Mouse (Mus musculus) limb, embryonic 14.5 days (tissue): Measurements from ENCODE around the gene Zfp553. TPM values are rescaled to one million over a fixed set of nuclear protein-coding genes. Genes with fewer than 3 reads are reported as not detected.
A peak's percentile ranks its signal among the peaks of the same experiment; 100 is the strongest.

Experiments used
- ATAC-seq: fragments of 200-750 bp; cut with Nextera tagmentation; 2 replicates; pipeline ENCODE4 v1.8.0; 2017; ENCODE audit warnings: low read depth, moderate number of reproducible peaks, moderate TSS enrichment; ENCODE audit not compliant: low FRiP score
- DNase-seq: peaks from one replicate; pipeline ENCODE4 v3.0.0-alpha.2; 2015; ENCODE audit warnings: low spot score
- H3K27ac ChIP-seq: fragments of 300-500 bp; sonication (generic); replicated peaks from 2 replicates; pipeline ENCODE4 v1.5.1; 2014; ENCODE audit warnings: low read depth, mild to moderate bottlenecking, low read length, moderate library complexity, mixed read lengths
- H3K27me3 ChIP-seq: fragments of 300-500 bp; sonication (generic); 2 replicates; pipeline ENCODE4 v1.6.1; 2014; ENCODE audit warnings: low read length, mixed read lengths; ENCODE audit not compliant: control insufficient read depth, insufficient read depth
- H3K36me3 ChIP-seq: fragments of 300-500 bp; sonication (generic); 2 replicates; pipeline ENCODE4 v1.6.1; 2014; ENCODE audit warnings: mild to moderate bottlenecking, low read length, moderate library complexity, mixed read lengths; ENCODE audit not compliant: control insufficient read depth, insufficient read depth
- H3K4me1 ChIP-seq: fragments of 300-500 bp; sonication (generic); 2 replicates; pipeline ENCODE4 v1.6.1; 2014; ENCODE audit warnings: antibody characterized with exemption, low read length, mixed read lengths; ENCODE audit not compliant: control insufficient read depth, insufficient read depth
- H3K4me2 ChIP-seq: fragments of 300-500 bp; sonication (generic); replicated peaks from 2 replicates; pipeline ENCODE4 v1.6.1; 2014; ENCODE audit warnings: low read depth, mild to moderate bottlenecking, low read length, moderate library complexity; ENCODE audit not compliant: severe bottlenecking
- H3K4me3 ChIP-seq: fragments of 300-500 bp; sonication (generic); replicated peaks from 2 replicates; pipeline ENCODE4 v1.5.1; 2014; ENCODE audit warnings: low read length
- H3K9ac ChIP-seq: fragments of 300-500 bp; sonication (generic); 2 replicates; pipeline ENCODE4 v1.6.1; 2014; ENCODE audit warnings: mild to moderate bottlenecking, low read depth, low read length, moderate library complexity; ENCODE audit not compliant: severe bottlenecking
- H3K9me3 ChIP-seq: fragments of 300-500 bp; sonication (generic); 2 replicates; pipeline ENCODE4 v1.6.1; 2016; ENCODE audit warnings: low read length; ENCODE audit not compliant: control insufficient read depth
- POLR2A ChIP-seq: fragments of 200-500 bp; IDR thresholded peaks from 2 replicates; pipeline ENCODE4 v1.8.0; 2012; ENCODE audit warnings: inconsistent platforms, mild to moderate bottlenecking, moderate library complexity, borderline replicate concordance; ENCODE audit not compliant: insufficient read depth, insufficient read length; ENCODE audit errors: extremely low read depth
- WGBS: fragments of 180-500 bp; shearing (Covaris S2); extraction: QIAGEN DNeasy Blood & Tissue Kit; methylation state at CpG from one replicate; pipeline ENCODE4 v1.1.7; 2014; 5-methylcytosine and 5-hydroxymethylcytosine counted together
- polyA plus RNA-seq, 2 experiments: library from polyadenylated mRNA; depleted of rRNA in 1 of 2; stranded (reverse) in 1 of 2; unstranded in 1 of 2; fragments of >200 nt; fragmentation: Nextera tagmentation in 1 of 2; extraction: Ambion mirVana in 1 of 2; gene quantifications; 2 replicates each; pipeline versions ENCODE4 v1.2.1 to v1.2.3; 2012 to 2014

The Zfp553 gene
- polyA plus RNA-seq, 2 experiments: 19.4 to 22.5 TPM

DNA sequence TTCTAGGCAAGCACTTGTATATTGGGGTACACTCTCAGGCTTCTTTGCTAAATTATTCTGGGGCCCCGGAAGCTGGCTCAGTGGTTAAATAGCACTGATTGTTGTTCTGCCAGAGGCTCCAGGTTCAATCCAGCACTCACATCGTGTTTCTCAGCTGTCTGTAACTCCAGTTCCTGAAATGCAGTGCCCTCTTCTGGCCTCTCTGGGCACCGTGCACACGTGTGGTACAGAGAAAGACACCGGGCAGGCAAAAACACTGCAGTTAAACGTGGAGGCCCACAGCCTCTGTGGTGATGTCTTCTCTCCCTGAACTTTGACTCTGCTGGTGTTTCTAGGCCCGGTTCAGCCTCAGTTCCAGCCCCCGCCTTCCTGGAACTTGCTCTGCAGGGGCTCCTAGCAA, 45.5 kb downstream of the Zfp553 start:
- TF ChIP-seq POLR2A: no peak
- Histone ChIP-seq H3K9ac (no peak overlapping the region; the same call in 1 of the 2 replicates), H3K27ac (no peak overlapping the region), H3K4me3 (no peak overlapping the region), H3K4me1 (no peaks in the 10 kb centered on the region), H3K4me2 (no peak overlapping the region), H3K36me3 (no peaks in the 10 kb centered on the region), H3K9me3 (no peaks in the 10 kb centered on the region), H3K27me3 (no peaks in the 10 kb centered on the region)
- DNase-seq: peak; percentile 14
- no peak for ATAC-seq
- WGBS: 21% methylated on average over 8 of the region's 8 CpGs

DNA sequence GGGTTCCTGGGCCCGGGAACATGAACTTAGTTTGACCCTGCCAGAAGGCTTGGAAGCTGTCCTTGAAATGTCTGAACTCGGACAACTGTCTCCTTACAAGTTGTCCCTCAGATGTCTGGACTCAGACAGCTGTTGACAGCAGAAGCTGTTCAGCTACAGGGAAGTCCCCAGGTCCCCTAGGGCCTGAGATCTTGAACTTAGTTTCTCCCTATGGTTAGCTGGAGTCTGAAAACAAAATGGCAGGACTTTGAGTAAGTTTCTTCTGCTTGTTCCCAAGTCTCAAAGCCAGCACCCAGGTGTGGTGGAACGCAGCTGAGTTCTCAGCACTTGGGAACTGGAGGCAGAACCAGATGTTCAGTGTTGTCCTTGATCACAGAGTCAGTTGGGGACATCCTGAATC, 47.2 kb downstream of the Zfp553 start:
- Histone ChIP-seq H3K36me3 (no peaks in the 10 kb centered on the region), H3K9me3 (no peaks in the 10 kb centered on the region), H3K4me2 (no peak overlapping the region), H3K27me3 (no peaks in the 10 kb centered on the region), H3K27ac (no peak overlapping the region), H3K9ac (no peak overlapping the region), H3K4me1 (no peaks in the 10 kb centered on the region), H3K4me3 (no peak overlapping the region)
- no peak for TF ChIP-seq POLR2A
- WGBS: 61% methylated on average over 3 of the region's 3 CpGs
- DNase-seq (no peak), ATAC-seq (no peak)

DNA sequence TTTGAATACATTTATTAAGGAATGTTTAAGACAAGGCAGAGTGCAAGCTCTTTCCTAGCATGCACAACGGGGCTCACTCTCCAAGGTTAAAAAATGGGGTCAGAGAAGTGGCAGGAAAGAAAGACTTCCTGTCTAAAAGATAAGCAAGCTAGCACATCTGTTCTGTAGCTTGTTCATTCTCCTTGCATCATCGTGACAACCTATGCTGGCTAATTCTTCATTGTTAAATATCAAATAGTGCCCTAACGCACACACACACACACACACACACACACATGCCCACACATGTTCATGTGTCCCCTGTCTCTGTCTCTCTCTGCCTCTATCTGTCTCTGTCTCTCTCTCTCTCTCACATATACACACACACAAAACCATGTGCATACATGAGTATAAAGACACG, 48.3 kb downstream of the Zfp553 start:
- no peak for TF ChIP-seq POLR2A
- ATAC-seq: no peak

DNA sequence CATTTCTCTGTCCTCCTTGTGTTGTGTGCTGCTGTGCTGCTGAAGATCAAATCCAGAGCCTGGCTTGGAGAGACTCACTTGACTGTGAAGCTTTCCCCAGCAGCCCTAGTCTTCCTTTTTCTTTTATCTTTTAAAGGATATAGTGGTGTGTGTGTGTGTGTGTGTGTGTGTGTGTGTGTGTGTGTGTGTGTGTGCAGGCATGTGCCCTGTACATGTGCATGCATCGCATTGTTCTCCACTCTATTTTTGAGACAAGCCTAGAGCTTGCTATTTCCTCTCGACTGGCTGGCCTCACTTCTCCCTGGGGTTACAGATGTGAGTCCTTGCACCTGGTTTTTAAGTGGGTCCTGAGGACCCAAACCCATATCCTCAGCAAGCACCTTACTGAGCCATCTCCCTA, 49.3 kb downstream of the Zfp553 start:
- 81% methylated on average over 2 of the region's 2 CpGs for WGBS
- TF ChIP-seq POLR2A: no peak
- no peaks in the 10 kb centered on the region for H3K36me3 ChIP-seq
- no peak overlapping the region for H3K4me2 ChIP-seq
- H3K4me3 ChIP-seq: no peak overlapping the region
- H3K9ac ChIP-seq: no peak overlapping the region
- H3K4me1 ChIP-seq: no peaks in the 10 kb centered on the region
- DNase-seq (no peak), ATAC-seq (no peak)
- no peak overlapping the region for H3K27ac ChIP-seq
- peaks cover 4% of the 10 kb centered on the region; the same call in 1 of the 2 replicates for H3K9me3 ChIP-seq
- H3K27me3 ChIP-seq: no peaks in the 10 kb centered on the region

More for the DNA sequence above, 48.3 kb downstream of the Zfp553 start:
- no peak for DNase-seq
- 71% methylated on average over 4 of the region's 4 CpGs for WGBS
- Histone ChIP-seq H3K4me1 (no peaks in the 10 kb centered on the region), H3K36me3 (no peaks in the 10 kb centered on the region), H3K9me3 (no peaks in the 10 kb centered on the region), H3K4me2 (no peak overlapping the region), H3K4me3 (no peak overlapping the region), H3K27ac (no peak overlapping the region), H3K27me3 (no peaks in the 10 kb centered on the region), H3K9ac (no peak overlapping the region)

DNA sequence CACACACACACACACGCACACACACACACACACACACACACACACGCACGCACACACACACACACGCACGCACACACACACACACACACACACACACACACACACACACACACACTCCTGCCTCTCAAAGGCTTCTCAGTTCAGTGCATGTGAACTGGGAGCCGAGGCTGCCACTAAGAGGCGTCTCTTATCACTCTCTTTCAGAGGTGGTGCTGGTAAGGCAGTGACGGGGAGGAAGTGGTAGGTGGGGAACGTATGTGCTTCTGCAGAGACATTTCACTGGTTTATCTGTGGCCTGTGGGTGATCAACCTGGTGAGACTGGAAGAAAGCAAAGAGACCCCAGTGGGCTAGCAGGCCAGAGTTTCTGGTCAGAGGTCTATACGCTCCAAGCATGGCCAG, 52.3 kb downstream of the Zfp553 start:
- 79% methylated on average over 6 of the region's 10 CpGs for WGBS
- TF ChIP-seq POLR2A: no peak
- H3K9ac ChIP-seq: no peak overlapping the region
- no peak for ATAC-seq
- no peaks in the 10 kb centered on the region for H3K36me3 ChIP-seq
- peaks cover 15% of the 10 kb centered on the region for H3K9me3 ChIP-seq
- no peaks in the 10 kb centered on the region for H3K4me1 ChIP-seq
- no peaks in the 10 kb centered on the region for H3K27me3 ChIP-seq
- no peak for DNase-seq
- H3K4me3 ChIP-seq: no peak overlapping the region
- no peak overlapping the region for H3K27ac ChIP-seq
- H3K4me2 ChIP-seq: no peak overlapping the region

Other genes with a start within 250 kb of the Zfp553 start
- gene Mvp, start 218.4 kb upstream of the Zfp553 start, polyA plus RNA-seq (2012; rRNA removed): 7.9 and 8.0 TPM in 2 replicates
- gene Mvp, start 218.4 kb upstream of the Zfp553 start, polyA plus RNA-seq (2014; fragmentation: Nextera tagmentation; extraction: Ambion mirVana): 7.3 and 7.9 TPM in 2 replicates
- 3.2 and 4.3 TPM in 2 replicates for gene Pagr1b, start 216.6 kb upstream of the Zfp553 start, polyA plus RNA-seq (2012; rRNA removed)
- gene Pagr1b, start 216.6 kb upstream of the Zfp553 start, polyA plus RNA-seq (2014; fragmentation: Nextera tagmentation; extraction: Ambion mirVana): 0.61 TPM in 1 of 2 replicates, not detected in the other
- gene Pagr1a, start 215.7 kb upstream of the Zfp553 start, polyA plus RNA-seq (2012; rRNA removed): 27.0 and 31.9 TPM in 2 replicates
- 47.6 and 63.6 TPM in 2 replicates for gene Pagr1a, start 215.7 kb upstream of the Zfp553 start, polyA plus RNA-seq (2014; fragmentation: Nextera tagmentation; extraction: Ambion mirVana)
- gene Gm42742, start 212.0 kb upstream of the Zfp553 start, polyA plus RNA-seq (2012; rRNA removed): 111 and 143 TPM in 2 replicates
- 26.8 and 37.7 TPM in 2 replicates for gene Gm42742, start 212.0 kb upstream of the Zfp553 start, polyA plus RNA-seq (2014; fragmentation: Nextera tagmentation; extraction: Ambion mirVana)
- gene Prrt2, start 211.8 kb upstream of the Zfp553 start, polyA plus RNA-seq (2012; rRNA removed): 74.6 and 130 TPM in 2 replicates
- gene Prrt2, start 211.8 kb upstream of the Zfp553 start, polyA plus RNA-seq (2014; fragmentation: Nextera tagmentation; extraction: Ambion mirVana): 21.2 and 21.3 TPM in 2 replicates
- 298 and 365 TPM in 2 replicates for gene Maz, start 206.0 kb upstream of the Zfp553 start, polyA plus RNA-seq (2012; rRNA removed)
- gene Maz, start 206.0 kb upstream of the Zfp553 start, polyA plus RNA-seq (2014; fragmentation: Nextera tagmentation; extraction: Ambion mirVana): 66.7 and 81.4 TPM in 2 replicates
- 57.4 and 68.4 TPM in 2 replicates for gene Kif22, start 190.6 kb upstream of the Zfp553 start, polyA plus RNA-seq (2012; rRNA removed)
- gene Kif22, start 190.6 kb upstream of the Zfp553 start, polyA plus RNA-seq (2014; fragmentation: Nextera tagmentation; extraction: Ambion mirVana): 87.2 and 92.8 TPM in 2 replicates
- gene Zg16, start 145.7 kb upstream of the Zfp553 start, polyA plus RNA-seq (2012; rRNA removed): 0.45 TPM in 1 of 2 replicates, not detected in the other
- gene Zg16, start 145.7 kb upstream of the Zfp553 start, polyA plus RNA-seq (2014; fragmentation: Nextera tagmentation; extraction: Ambion mirVana): not detected in 2 replicates
- 5.6 and 7.1 TPM in 2 replicates for gene AI467606, start 141.7 kb upstream of the Zfp553 start, polyA plus RNA-seq (2012; rRNA removed)
- 4.9 and 5.3 TPM in 2 replicates for gene AI467606, start 141.7 kb upstream of the Zfp553 start, polyA plus RNA-seq (2014; fragmentation: Nextera tagmentation; extraction: Ambion mirVana)
- 6.0 and 6.5 TPM in 2 replicates for gene Qprt, start 110.8 kb upstream of the Zfp553 start, polyA plus RNA-seq (2012; rRNA removed)
- gene Qprt, start 110.8 kb upstream of the Zfp553 start, polyA plus RNA-seq (2014; fragmentation: Nextera tagmentation; extraction: Ambion mirVana): 3.9 and 4.3 TPM in 2 replicates
- gene Spn, start 95.2 kb upstream of the Zfp553 start, polyA plus RNA-seq (2012; rRNA removed): 0.73 and 0.87 TPM in 2 replicates
- gene Spn, start 95.2 kb upstream of the Zfp553 start, polyA plus RNA-seq (2014; fragmentation: Nextera tagmentation; extraction: Ambion mirVana): 0.37 and 0.44 TPM in 2 replicates
- 84.2 and 110 TPM in 2 replicates for gene Cd2bp2, start 37.0 kb upstream of the Zfp553 start, polyA plus RNA-seq (2012; rRNA removed)
- gene Cd2bp2, start 37.0 kb upstream of the Zfp553 start, polyA plus RNA-seq (2014; fragmentation: Nextera tagmentation; extraction: Ambion mirVana): 54.2 and 61.0 TPM in 2 replicates
- gene Tbc1d10b, start 24.6 kb upstream of the Zfp553 start, polyA plus RNA-seq (2012; rRNA removed): 40.8 and 46.8 TPM in 2 replicates
- gene Tbc1d10b, start 24.6 kb upstream of the Zfp553 start, polyA plus RNA-seq (2014; fragmentation: Nextera tagmentation; extraction: Ambion mirVana): 27.1 and 29.3 TPM in 2 replicates
- 555 and 1,104 TPM in 2 replicates for gene Mylpf, start 24.2 kb upstream of the Zfp553 start, polyA plus RNA-seq (2012; rRNA removed)
- 413 and 609 TPM in 2 replicates for gene Mylpf, start 24.2 kb upstream of the Zfp553 start, polyA plus RNA-seq (2014; fragmentation: Nextera tagmentation; extraction: Ambion mirVana)
- 14.9 and 22.2 TPM in 2 replicates for gene Sept1, start 69 bp downstream of the Zfp553 start, polyA plus RNA-seq (2012; rRNA removed)
- 15.3 and 18.6 TPM in 2 replicates for gene Sept1, start 69 bp downstream of the Zfp553 start, polyA plus RNA-seq (2014; fragmentation: Nextera tagmentation; extraction: Ambion mirVana)
- 115 and 161 TPM in 2 replicates for gene Zfp771, start 11.2 kb downstream of the Zfp553 start, polyA plus RNA-seq (2012; rRNA removed)
- 66.2 and 71.2 TPM in 2 replicates for gene Zfp771, start 11.2 kb downstream of the Zfp553 start, polyA plus RNA-seq (2014; fragmentation: Nextera tagmentation; extraction: Ambion mirVana)
- 100 and 120 TPM in 2 replicates for gene Dctpp1, start 27.6 kb downstream of the Zfp553 start, polyA plus RNA-seq (2012; rRNA removed)
- gene Dctpp1, start 27.6 kb downstream of the Zfp553 start, polyA plus RNA-seq (2014; fragmentation: Nextera tagmentation; extraction: Ambion mirVana): 169 and 177 TPM in 2 replicates
- gene Sephs2, start 41.0 kb downstream of the Zfp553 start, polyA plus RNA-seq (2012; rRNA removed): 22.2 and 24.3 TPM in 2 replicates
- 74.7 and 79.3 TPM in 2 replicates for gene Sephs2, start 41.0 kb downstream of the Zfp553 start, polyA plus RNA-seq (2014; fragmentation: Nextera tagmentation; extraction: Ambion mirVana)
- gene Itgal, start 63.2 kb downstream of the Zfp553 start, polyA plus RNA-seq (2012; rRNA removed): 1.5 and 2.0 TPM in 2 replicates
- gene Itgal, start 63.2 kb downstream of the Zfp553 start, polyA plus RNA-seq (2014; fragmentation: Nextera tagmentation; extraction: Ambion mirVana): 0.88 and 1.2 TPM in 2 replicates
- 38.4 and 51.9 TPM in 2 replicates for gene Zfp768, start 112.5 kb downstream of the Zfp553 start, polyA plus RNA-seq (2012; rRNA removed)
- 5.5 and 5.9 TPM in 2 replicates for gene Zfp768, start 112.5 kb downstream of the Zfp553 start, polyA plus RNA-seq (2014; fragmentation: Nextera tagmentation; extraction: Ambion mirVana)
- gene Zfp747, start 143.0 kb downstream of the Zfp553 start, polyA plus RNA-seq (2012; rRNA removed): 7.3 and 8.0 TPM in 2 replicates
- 7.0 and 7.2 TPM in 2 replicates for gene Zfp747, start 143.0 kb downstream of the Zfp553 start, polyA plus RNA-seq (2014; fragmentation: Nextera tagmentation; extraction: Ambion mirVana)
- gene 9130019O22Rik, start 154.1 kb downstream of the Zfp553 start, polyA plus RNA-seq (2012; rRNA removed): 3.5 and 3.9 TPM in 2 replicates
- gene 9130019O22Rik, start 154.1 kb downstream of the Zfp553 start, polyA plus RNA-seq (2014; fragmentation: Nextera tagmentation; extraction: Ambion mirVana): 4.5 and 6.4 TPM in 2 replicates
- 8.8 and 11.6 TPM in 2 replicates for gene E430018J23Rik, start 160.6 kb downstream of the Zfp553 start, polyA plus RNA-seq (2012; rRNA removed)
- gene E430018J23Rik, start 160.6 kb downstream of the Zfp553 start, polyA plus RNA-seq (2014; fragmentation: Nextera tagmentation; extraction: Ambion mirVana): 7.3 and 10.1 TPM in 2 replicates
- gene Zfp764, start 173.8 kb downstream of the Zfp553 start, polyA plus RNA-seq (2012; rRNA removed): 7.8 and 8.8 TPM in 2 replicates
- gene Zfp764, start 173.8 kb downstream of the Zfp553 start, polyA plus RNA-seq (2014; fragmentation: Nextera tagmentation; extraction: Ambion mirVana): 8.4 and 9.1 TPM in 2 replicates
- gene Zfp688, start 189.0 kb downstream of the Zfp553 start, polyA plus RNA-seq (2012; rRNA removed): 18.6 and 24.8 TPM in 2 replicates
- gene Zfp688, start 189.0 kb downstream of the Zfp553 start, polyA plus RNA-seq (2014; fragmentation: Nextera tagmentation; extraction: Ambion mirVana): 24.3 and 25.2 TPM in 2 replicates
- 10.2 and 14.7 TPM in 2 replicates for gene Zfp689, start 216.1 kb downstream of the Zfp553 start, polyA plus RNA-seq (2012; rRNA removed)
- 7.7 and 10.5 TPM in 2 replicates for gene Zfp689, start 216.1 kb downstream of the Zfp553 start, polyA plus RNA-seq (2014; fragmentation: Nextera tagmentation; extraction: Ambion mirVana)
- gene Prr14, start 226.6 kb downstream of the Zfp553 start, polyA plus RNA-seq (2012; rRNA removed): 65.8 and 86.0 TPM in 2 replicates
- gene Prr14, start 226.6 kb downstream of the Zfp553 start, polyA plus RNA-seq (2014; fragmentation: Nextera tagmentation; extraction: Ambion mirVana): 43.7 and 49.7 TPM in 2 replicates
- gene Fbrs, start 246.1 kb downstream of the Zfp553 start, polyA plus RNA-seq (2012; rRNA removed): 49.8 and 57.2 TPM in 2 replicates
- gene Fbrs, start 246.1 kb downstream of the Zfp553 start, polyA plus RNA-seq (2014; fragmentation: Nextera tagmentation; extraction: Ambion mirVana): 17.3 and 21.1 TPM in 2 replicates